Mouse (Mus musculus) neural tube, embryonic 12.5 days (tissue): ENCODE data around the gene Inpp5f. TPM values are rescaled to one million over a fixed set of nuclear protein-coding genes. Genes with fewer than 3 reads are reported as not detected.

ENCODE experiments used
- ATAC-seq: fragments of 200-750 bp; cut with Nextera tagmentation; 2 replicates; pipeline ENCODE4 v1.8.0; 2017; ENCODE audit warnings: low read depth, mild to moderate bottlenecking, moderate TSS enrichment, moderate library complexity; ENCODE audit not compliant: low FRiP score
- H3K27ac ChIP-seq: fragments of 300-500 bp; sonication (generic); 2 replicates; pipeline ENCODE4 v1.5.1; 2016
- H3K27me3 ChIP-seq: fragments of 300-500 bp; sonication (generic); replicated peaks from 2 replicates; pipeline ENCODE4 v1.6.1; 2016; ENCODE audit warnings: mild to moderate bottlenecking
- H3K36me3 ChIP-seq: fragments of 300-500 bp; sonication (generic); 2 replicates; pipeline ENCODE4 v1.6.1; 2016; ENCODE audit warnings: mild to moderate bottlenecking
- H3K4me1 ChIP-seq: fragments of 300-500 bp; sonication (generic); 2 replicates; pipeline ENCODE4 v1.6.1; 2016
- H3K4me2 ChIP-seq: fragments of 300-500 bp; sonication (generic); replicated peaks from 2 replicates; pipeline ENCODE4 v1.6.1; 2016; ENCODE audit warnings: mild to moderate bottlenecking
- H3K4me3 ChIP-seq: fragments of 300-500 bp; sonication (generic); 2 replicates; pipeline ENCODE4 v1.5.1; 2016
- H3K9ac ChIP-seq: fragments of 300-500 bp; sonication (generic); 2 replicates; pipeline ENCODE4 v1.6.1; 2016; ENCODE audit warnings: mild to moderate bottlenecking
- H3K9me3 ChIP-seq: fragments of 300-500 bp; sonication (generic); 2 replicates; pipeline ENCODE4 v1.6.1; 2016; ENCODE audit warnings: mild to moderate bottlenecking
- WGBS: fragments of 180-500 bp; shearing (Covaris S2); methylation state at CpG from one replicate; pipeline ENCODE4 v1.1.7; 2016; 5-methylcytosine and 5-hydroxymethylcytosine counted together
- polyA plus RNA-seq: library from polyadenylated mRNA; unstranded; fragments of >200 nt; fragmentation: Nextera tagmentation; extraction: Ambion mirVana; gene quantifications from 2 replicates; pipeline ENCODE4 v1.2.1, GENCODE M21; 2016

Inpp5f gene
- polyA plus RNA-seq, 1 experiment from 2014 or later = 170 TPM

DNA sequence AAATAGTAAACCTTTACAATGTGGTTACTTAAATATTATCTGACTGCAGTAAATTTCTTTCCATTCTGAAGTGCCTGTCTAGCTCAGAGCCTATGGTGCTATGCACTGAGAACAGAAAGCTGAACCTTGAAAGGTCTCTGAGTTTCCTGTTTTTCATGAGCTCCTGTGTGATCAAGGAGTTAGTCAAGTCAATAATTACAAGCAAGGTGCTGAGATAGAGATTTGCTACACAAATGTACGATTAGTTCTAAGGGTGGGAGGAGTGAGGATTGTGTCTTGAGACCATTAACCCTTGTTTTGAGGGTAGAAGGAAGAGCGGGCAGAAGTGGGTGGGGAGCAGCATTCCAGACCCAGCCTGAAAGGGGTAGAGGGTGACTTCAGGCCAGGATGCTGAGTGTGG, 16.1 kb downstream of the Inpp5f start:
- Histone ChIP-seq H3K9me3 (no peaks in the 10 kb centered on the region), H3K4me3 (no peak overlapping the region), H3K27ac (no peak overlapping the region), H3K4me1 (no peaks in the 10 kb centered on the region), H3K36me3 (no peaks in the 10 kb centered on the region), H3K9ac (no peak overlapping the region), H3K4me2 (no peak overlapping the region), H3K27me3 (no peaks in the 10 kb centered on the region)
- ATAC-seq = no peak
- 91% methylated on average over 2 of the region's 2 CpGs for WGBS

DNA sequence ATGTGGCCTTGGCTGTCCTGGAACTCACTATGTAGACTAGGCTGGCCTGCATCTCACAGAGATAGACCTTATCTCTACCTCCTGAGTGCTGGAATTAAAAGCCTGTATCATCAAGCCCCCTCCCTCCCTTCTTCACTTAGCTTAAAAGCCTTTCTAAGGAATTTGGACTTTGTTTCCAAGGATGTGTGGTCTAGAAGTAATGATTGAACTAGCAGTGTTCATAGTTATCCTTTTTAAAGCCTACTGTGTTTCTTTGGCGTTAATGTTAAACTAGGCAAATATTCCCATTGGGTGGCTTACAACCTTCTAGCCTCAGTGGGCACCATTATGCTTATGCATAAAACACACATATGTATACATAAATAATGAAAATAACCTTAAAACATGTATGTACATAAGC, 16.6 kb downstream of the Inpp5f start:
- 94% methylated on average over 1 of the region's 1 CpGs for WGBS
- H3K4me3 ChIP-seq = no peak overlapping the region
- no peak overlapping the region for H3K4me2 ChIP-seq
- no peaks in the 10 kb centered on the region for H3K36me3 ChIP-seq
- no peaks in the 10 kb centered on the region for H3K4me1 ChIP-seq
- no peak overlapping the region for H3K9ac ChIP-seq
- H3K9me3 ChIP-seq = no peaks in the 10 kb centered on the region
- no peaks in the 10 kb centered on the region for H3K27me3 ChIP-seq
- no peak for ATAC-seq
- no peak overlapping the region for H3K27ac ChIP-seq

DNA sequence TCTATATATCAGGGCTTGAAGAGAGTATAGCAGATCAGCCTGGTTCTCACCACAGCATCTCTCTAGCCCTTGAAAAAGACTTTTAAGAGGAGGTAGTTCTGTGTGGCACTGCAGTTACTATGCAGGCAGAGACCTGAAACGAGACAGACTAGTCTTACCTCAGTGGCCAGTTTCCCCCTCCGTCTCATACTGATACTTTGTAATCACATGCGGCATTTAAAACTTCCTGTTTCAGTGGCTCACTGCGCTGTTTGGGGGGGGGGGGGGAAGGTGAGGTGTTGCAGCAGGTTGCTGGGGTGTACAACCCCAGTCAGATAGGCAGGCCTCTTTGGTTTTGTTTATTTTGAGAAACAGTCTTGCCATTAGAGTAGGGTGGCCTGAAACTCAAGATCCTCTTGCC, 22.0 kb downstream of the Inpp5f start:
- Histone ChIP-seq H3K4me1 (no peaks in the 10 kb centered on the region), H3K27me3 (no peaks in the 10 kb centered on the region), H3K4me3 (no peak overlapping the region), H3K9me3 (no peaks in the 10 kb centered on the region), H3K9ac (no peak overlapping the region), H3K36me3 (no peaks in the 10 kb centered on the region), H3K4me2 (no peak overlapping the region), H3K27ac (no peak overlapping the region)
- 85% methylated on average over 4 of the region's 4 CpGs for WGBS
- ATAC-seq = no peak

DNA sequence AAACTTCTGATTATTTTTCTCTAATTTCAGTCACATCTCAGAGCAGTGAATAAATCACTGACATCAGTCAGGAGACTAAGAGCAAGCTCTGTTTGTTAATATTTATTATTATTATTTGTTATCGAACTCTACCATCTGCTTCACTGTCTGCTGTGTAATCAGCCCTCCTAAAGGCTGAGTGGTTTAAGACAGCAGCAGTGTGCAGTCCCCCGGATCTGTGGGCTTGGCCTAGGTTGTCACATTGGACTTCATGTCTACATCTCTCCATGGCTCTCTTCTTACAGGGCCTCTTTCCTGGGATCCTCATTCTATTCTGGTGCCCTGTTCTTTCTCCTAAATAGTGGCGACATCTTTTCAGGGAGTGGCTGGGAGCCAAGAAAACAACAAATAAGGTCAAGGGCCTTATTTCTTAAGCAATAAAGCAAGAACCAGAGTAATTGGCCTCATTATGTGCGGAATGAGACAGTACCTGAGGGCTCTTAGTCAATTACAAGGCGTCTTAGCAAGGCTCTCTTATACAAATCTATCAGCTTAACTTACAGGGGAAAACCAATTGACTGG, 28.9 kb downstream of the Inpp5f start:
- no peak overlapping the region for H3K9ac ChIP-seq
- 78% methylated on average over 5 of the region's 5 CpGs for WGBS
- no peak overlapping the region for H3K4me3 ChIP-seq
- ATAC-seq = no peak
- H3K36me3 ChIP-seq = no peaks in the 10 kb centered on the region
- no peak overlapping the region for H3K4me2 ChIP-seq
- no peaks in the 10 kb centered on the region for H3K27me3 ChIP-seq
- no peak overlapping the region for H3K27ac ChIP-seq
- H3K4me1 ChIP-seq = no peaks in the 10 kb centered on the region
- H3K9me3 ChIP-seq = no peaks in the 10 kb centered on the region

DNA sequence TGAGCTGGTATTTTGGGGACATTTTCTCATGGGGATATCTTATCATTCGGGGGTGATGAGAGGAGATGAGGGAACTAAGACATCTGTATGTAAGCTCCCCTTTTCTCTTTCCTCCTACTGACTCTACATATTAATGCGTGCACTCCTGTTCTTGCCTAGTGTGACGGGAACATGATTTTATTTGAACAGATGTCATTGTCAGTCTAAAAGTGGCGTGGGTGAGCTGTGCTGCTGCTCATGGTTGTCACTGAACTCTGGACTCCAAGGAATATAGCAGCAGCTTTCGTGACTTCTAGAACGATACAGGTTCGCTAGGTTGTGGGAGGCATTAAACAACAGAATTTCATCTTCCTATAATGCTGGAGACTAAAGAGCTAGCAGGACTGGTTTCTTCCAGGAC, 30.4 kb downstream of the Inpp5f start:
- Histone ChIP-seq H3K9me3 (no peaks in the 10 kb centered on the region), H3K4me2 (no peak overlapping the region), H3K27ac (no peak overlapping the region), H3K4me1 (no peaks in the 10 kb centered on the region), H3K9ac (no peak overlapping the region), H3K4me3 (no peak overlapping the region), H3K36me3 (no peaks in the 10 kb centered on the region), H3K27me3 (no peaks in the 10 kb centered on the region)
- no peak for ATAC-seq
- 90% methylated on average over 7 of the region's 7 CpGs for WGBS

DNA sequence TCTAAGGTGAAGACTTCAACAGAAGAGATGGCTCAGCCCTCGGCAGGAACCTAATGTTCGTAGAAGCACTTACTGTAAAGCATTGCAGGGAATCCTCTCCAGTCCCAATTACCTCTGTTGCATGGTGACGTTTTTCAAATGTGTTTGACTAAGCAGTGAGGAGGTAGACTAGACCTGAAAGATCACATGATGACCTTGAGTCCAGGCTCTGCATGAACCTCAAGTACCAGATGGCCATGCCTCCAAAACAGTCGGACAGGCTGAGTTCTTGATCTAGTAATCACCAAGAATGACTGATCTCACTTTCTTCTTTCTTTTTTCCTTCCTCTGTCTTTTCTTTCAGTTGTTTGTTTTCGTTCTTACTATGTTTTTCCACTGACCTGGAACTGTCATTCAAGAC, 31.3 kb downstream of the Inpp5f start:
- WGBS = 81% methylated on average over 5 of the region's 5 CpGs
- no peak overlapping the region for H3K9ac ChIP-seq

DNA sequence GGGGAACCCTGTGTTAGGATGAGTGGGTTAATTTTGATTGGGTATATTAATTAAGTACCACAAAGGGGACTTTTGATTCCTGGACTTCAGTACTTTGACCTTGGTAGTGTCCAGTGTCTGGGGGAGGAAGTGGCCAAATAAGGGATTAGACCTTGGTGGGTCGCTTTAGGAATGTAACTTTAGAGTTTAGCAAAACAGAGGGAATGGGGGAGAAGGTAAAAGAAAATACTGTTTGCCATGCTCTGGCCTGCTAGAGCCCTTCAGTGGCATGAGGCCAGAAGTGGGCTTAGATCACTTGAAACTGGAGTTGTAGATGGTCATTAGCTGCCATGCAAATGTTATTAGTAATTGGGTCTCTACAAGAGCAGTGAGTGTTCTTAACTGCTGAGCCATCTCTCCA, 45.8 kb downstream of the Inpp5f start:
- Histone ChIP-seq H3K4me1 (no peaks in the 10 kb centered on the region), H3K9me3 (no peaks in the 10 kb centered on the region), H3K9ac (no peak overlapping the region), H3K4me2 (no peak overlapping the region), H3K27ac (no peak overlapping the region), H3K36me3 (no peaks in the 10 kb centered on the region), H3K4me3 (no peak overlapping the region), H3K27me3 (no peaks in the 10 kb centered on the region)
- 71% methylated on average over 1 of the region's 1 CpGs for WGBS
- no peak for ATAC-seq

More for the DNA sequence above, 31.3 kb downstream of the Inpp5f start:
- H3K36me3 ChIP-seq = no peaks in the 10 kb centered on the region
- no peak for ATAC-seq
- no peak overlapping the region for H3K4me2 ChIP-seq
- H3K27me3 ChIP-seq = no peaks in the 10 kb centered on the region
- H3K27ac ChIP-seq = no peak overlapping the region
- H3K4me3 ChIP-seq = no peak overlapping the region
- no peaks in the 10 kb centered on the region for H3K9me3 ChIP-seq
- H3K4me1 ChIP-seq = no peaks in the 10 kb centered on the region

DNA sequence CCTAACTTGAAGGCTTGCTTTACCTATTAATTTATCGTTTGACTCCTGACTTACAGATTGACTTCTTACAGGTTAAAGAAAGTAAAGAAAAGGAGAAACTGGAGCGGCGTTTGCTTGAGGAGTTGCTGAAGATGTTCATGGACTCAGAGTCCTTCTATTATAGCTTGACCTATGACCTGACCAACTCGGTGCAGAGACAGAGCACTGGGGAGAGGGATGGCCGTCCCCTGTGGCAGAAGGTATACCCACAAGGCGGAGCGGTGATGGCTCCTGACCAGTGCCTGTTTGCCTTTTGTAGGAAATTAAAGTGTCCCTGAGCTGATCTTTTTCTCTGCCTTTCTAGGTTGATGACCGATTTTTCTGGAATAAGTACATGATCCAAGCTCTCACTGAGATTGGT, 52.8 kb downstream of the Inpp5f start:
- no peak for ATAC-seq
- WGBS = 89% methylated on average over 8 of the region's 8 CpGs
- H3K4me2 ChIP-seq = no peak overlapping the region

DNA sequence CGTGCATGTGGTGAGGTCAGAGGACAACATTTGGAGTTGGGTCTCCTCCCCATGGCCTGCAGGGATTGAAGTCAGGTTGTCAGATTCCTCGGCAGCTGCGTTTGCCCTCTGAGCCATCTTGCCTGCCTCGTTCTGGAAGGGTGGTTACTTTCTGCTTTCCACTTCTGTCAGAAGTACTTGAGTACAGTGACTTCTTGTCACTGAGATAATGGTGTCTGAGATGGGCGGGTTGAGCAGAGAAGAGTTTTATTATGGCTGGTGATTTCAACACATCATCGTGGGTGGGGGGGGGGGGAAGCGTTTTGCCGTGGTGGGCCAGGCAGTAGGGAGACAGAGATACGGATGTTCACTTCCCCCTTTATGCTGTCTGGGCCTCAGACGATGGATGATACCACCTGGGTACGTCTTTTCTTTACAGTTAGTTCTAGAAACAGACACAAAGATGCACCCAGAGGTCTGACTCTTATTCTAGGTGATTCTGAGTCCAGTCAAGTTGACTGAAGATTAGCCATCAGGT, 53.8 kb downstream of the Inpp5f start:
- H3K9me3 ChIP-seq = no peaks in the 10 kb centered on the region
- H3K36me3 ChIP-seq = no peaks in the 10 kb centered on the region
- H3K27ac ChIP-seq = no peak overlapping the region
- H3K27me3 ChIP-seq = no peaks in the 10 kb centered on the region
- no peak overlapping the region for H3K9ac ChIP-seq
- WGBS = 88% methylated on average over 11 of the region's 11 CpGs
- no peaks in the 10 kb centered on the region; the same call in 1 of the 2 replicates for H3K4me1 ChIP-seq
- no peak for ATAC-seq
- H3K4me2 ChIP-seq = no peak overlapping the region
- H3K4me3 ChIP-seq = no peak overlapping the region

More for the DNA sequence above, 52.8 kb downstream of the Inpp5f start:
- no peak overlapping the region for H3K9ac ChIP-seq
- H3K27me3 ChIP-seq = no peaks in the 10 kb centered on the region
- H3K9me3 ChIP-seq = no peaks in the 10 kb centered on the region
- H3K36me3 ChIP-seq = no peaks in the 10 kb centered on the region
- H3K27ac ChIP-seq = no peak overlapping the region
- no peak overlapping the region for H3K4me3 ChIP-seq
- no peaks in the 10 kb centered on the region; the same call in 1 of the 2 replicates for H3K4me1 ChIP-seq

DNA sequence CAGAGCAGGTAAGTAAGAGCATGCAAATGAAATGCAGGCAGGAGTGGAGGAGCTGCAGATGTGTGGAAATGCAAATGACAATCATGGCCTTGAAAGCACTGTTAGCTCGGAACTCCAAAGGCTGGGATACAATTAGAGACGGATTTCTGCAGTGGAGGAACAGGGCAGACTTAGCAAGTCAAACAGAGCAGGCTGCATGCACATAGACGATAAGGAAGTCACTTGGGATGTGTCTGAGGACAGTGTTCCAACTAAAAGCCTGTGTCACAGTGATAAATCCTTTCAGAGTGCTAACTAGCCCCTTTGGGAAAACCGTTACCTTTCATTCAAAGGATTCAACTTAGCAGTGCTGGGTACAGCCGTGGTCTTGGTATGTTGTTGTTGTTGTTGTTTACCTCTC, 56.7 kb downstream of the Inpp5f start:
- 53% methylated on average over 5 of the region's 5 CpGs for WGBS
- Histone ChIP-seq H3K4me3 (no peak overlapping the region), H3K9ac (no peak overlapping the region), H3K36me3 (no peaks in the 10 kb centered on the region), H3K4me2 (no peak overlapping the region), H3K27me3 (no peaks in the 10 kb centered on the region), H3K27ac (no peak overlapping the region), H3K9me3 (no peaks in the 10 kb centered on the region), H3K4me1 (peaks cover 9% of the 10 kb centered on the region)
- no peak for ATAC-seq

DNA sequence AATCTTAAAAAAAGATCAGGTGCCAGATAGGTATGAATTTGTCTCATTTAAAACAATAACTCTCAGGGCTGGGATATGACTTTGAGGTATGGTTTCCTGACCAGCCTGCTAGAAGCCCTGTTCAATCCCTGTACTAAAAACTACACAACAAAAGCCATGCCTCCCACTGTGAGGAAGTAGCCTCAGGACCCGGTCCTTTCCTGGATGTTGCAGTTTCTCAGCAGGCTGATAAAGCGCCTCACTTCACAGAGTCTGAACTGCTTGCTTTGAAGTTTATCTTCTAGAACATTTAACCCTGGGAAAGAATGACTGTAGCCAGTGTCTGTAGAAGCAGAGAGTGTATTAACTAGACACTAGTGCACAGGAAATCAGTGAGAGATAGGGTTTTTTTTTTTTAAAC, 57.7 kb downstream of the Inpp5f start:
- H3K4me1 ChIP-seq = peaks cover 16% of the 10 kb centered on the region
- no peak overlapping the region for H3K4me3 ChIP-seq
- H3K4me2 ChIP-seq = no peak overlapping the region
- no peaks in the 10 kb centered on the region for H3K9me3 ChIP-seq
- H3K27ac ChIP-seq = no peak overlapping the region
- no peak overlapping the region for H3K9ac ChIP-seq
- H3K36me3 ChIP-seq = no peaks in the 10 kb centered on the region
- no peaks in the 10 kb centered on the region for H3K27me3 ChIP-seq
- ATAC-seq = no peak
- WGBS = 33% methylated on average over 2 of the region's 2 CpGs

DNA sequence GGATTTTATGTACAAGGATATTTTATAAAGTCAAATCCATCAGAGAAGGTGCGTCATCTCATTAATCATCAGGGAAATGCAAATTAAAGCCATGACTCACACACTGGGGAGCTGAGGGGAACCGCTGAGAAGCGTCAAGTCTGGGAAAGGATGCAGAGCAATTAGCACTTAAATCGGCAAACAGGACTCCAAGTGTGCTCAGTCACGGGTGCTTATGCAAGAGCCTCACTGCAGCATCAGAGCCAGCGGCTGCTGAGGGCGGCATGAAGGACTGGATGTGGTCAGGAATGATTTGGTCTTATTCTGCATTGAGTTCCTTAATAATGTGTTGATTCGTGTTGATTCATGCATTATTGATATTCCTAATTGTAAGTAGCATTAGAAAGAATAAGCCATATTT, 60.8 kb downstream of the Inpp5f start:
- H3K4me3 ChIP-seq = no peak overlapping the region
- peak; percentile 78 for ATAC-seq
- WGBS = 7% methylated on average over 8 of the region's 8 CpGs
- peak overlapping the region; percentile 48 for H3K4me2 ChIP-seq
- H3K36me3 ChIP-seq = 0 out of 2 replicates have a peak, but pooled peaks cover 3% of the 10 kb centered on the region
- H3K9me3 ChIP-seq = no peaks in the 10 kb centered on the region
- peaks cover 16% of the 10 kb centered on the region for H3K4me1 ChIP-seq
- H3K9ac ChIP-seq = peak overlapping the region; percentile 33; the same call in 1 of the 2 replicates
- peak overlapping the region; percentile 51 for H3K27ac ChIP-seq
- no peaks in the 10 kb centered on the region for H3K27me3 ChIP-seq

DNA sequence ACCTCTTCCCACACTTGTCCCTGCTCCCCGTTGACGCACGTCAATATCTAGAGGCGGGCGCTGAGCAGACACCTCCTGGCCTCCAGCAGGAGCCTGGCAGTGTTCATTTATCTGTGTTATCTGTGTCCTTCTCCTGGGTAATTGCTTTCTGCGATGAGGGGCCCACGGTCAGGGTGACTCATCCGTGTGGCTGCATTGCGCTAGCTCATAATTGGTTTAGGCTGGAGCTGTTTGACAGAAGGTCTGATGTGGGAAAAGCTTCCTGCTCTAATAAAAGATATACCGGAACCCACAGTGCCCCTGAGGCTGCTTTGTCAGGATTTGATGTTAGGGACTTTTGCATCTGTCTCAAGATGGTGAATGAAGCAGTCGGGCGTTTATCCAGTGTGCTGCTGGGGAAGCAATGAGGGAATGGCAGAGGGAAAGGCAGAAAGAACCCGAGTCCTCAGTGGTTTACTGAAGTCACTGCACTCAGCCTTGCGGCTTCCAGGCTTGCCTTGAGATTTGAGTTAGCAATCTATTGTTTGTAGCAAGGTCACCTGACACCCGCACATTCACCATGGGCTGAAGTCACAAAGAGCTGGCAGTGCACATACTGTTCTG, 61.4 kb downstream of the Inpp5f start:
- WGBS = 10% methylated on average over 15 of the region's 15 CpGs
- peak overlapping the region; percentile 48 for H3K4me2 ChIP-seq

More for the DNA sequence above, 61.4 kb downstream of the Inpp5f start:
- no peaks in the 10 kb centered on the region for H3K27me3 ChIP-seq
- H3K4me3 ChIP-seq = no peak overlapping the region
- no peaks in the 10 kb centered on the region for H3K9me3 ChIP-seq
- H3K4me1 ChIP-seq = peaks cover 16% of the 10 kb centered on the region
- 0 out of 2 replicates have a peak, but pooled peaks cover 3% of the 10 kb centered on the region for H3K36me3 ChIP-seq
- H3K27ac ChIP-seq = peak overlapping the region; percentile 51
- H3K9ac ChIP-seq = peak overlapping the region; percentile 33; the same call in 1 of the 2 replicates
- peak; percentile 81 for ATAC-seq
